Comparison of ENCODE assay signal across 8 mouse cellular contexts in the genomic region with DNA sequence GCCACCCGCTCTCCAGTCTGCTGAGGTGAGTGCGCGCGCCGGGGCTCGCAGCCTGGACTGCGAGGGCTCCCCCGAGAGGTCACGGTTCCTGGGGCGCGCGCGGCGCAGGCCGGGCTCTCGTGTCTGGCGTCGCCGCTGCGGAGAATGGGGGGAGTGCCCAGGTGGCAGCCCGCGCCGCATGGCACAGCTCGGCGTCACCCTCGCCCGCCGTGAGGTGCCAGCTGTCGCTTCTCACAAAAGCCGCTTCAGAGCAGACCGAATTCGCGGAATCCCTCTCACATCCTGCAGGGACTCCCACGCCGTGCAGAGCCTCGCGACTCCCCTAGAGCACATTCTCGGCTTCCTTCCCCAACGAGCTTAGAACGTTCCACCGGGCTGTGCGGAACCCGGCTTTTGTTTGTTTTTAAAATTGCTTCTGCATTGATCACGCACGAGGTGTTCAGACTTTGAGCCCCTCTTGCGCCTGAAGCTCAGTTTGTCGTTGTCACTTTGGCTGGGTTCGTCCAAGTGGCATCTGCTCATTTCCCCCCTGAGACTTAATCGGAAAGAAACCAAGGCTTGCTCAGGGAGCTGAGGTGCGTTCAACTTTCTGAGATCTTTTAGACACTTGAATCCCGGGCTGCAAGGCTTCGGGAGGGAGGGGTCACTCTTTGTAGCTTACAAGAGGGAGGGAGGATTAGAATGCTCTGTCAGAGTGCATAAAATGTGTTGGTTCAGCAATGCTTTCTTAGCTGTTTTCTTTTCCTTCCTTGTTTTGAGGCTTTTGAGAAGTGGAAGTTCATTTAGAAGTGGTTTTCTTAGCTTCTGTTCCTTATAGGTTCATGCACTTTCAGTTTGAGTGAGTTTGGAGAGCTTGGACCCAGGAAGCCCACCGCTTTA. TPM values are rescaled to one million over a fixed set of nuclear protein-coding genes. Genes with fewer than 3 reads are reported as not detected.
DNase-seq lines count a peak whose midpoint lies in the region; ATAC-seq and TF ChIP-seq lines count a peak whose summit lies in the region.

TSS of gene Taf11 (minus strand) at position 223 of the 879 bp plus-strand sequence.

- 0 out of 2 replicates have a peak, but pooled peaks have one; percentile 19 for TF ChIP-seq POLR2A in thymus, adult 2 months (IDR thresholded peaks at IDR 0.05; ENCODE audit: control insufficient read depth, extremely low read depth, insufficient read depth, low read length, poor library complexity)

- no peak; the same call in 1 of the 2 replicates for TF ChIP-seq CTCF in hindbrain, postnatal 0 days (IDR thresholded peaks at IDR 0.05; ENCODE audit: low read depth)
- no peak for TF ChIP-seq CTCF in thymus, adult 2 months (IDR thresholded peaks at IDR 0.05; ENCODE audit: borderline replicate concordance, control insufficient read depth, extremely low read depth, insufficient read depth, low read length, poor library complexity)

- H3K36me3 ChIP-seq in hindbrain, postnatal 0 days (ENCODE audit: insufficient read depth, low read length): peaks cover 4% of the 10 kb centered on the region; the same call in 1 of the 2 replicates
- peaks cover 27% of the 10 kb centered on the region for H3K36me3 ChIP-seq in limb, embryonic 10.5 days
- H3K36me3 ChIP-seq in midbrain, embryonic 14.5 days (ENCODE audit: control insufficient read depth, insufficient read depth, low read length): peaks cover 15% of the 10 kb centered on the region
- no peaks in the 10 kb centered on the region for H3K36me3 ChIP-seq in thymus, adult 2 months (ENCODE audit: control insufficient read depth, insufficient read depth, low read length)

- ATAC-seq in hindbrain, postnatal 0 days: peak; percentile 53
- ATAC-seq in midbrain, embryonic 14.5 days (ENCODE audit: low FRiP score, low TSS enrichment): peak; percentile 57

- H3K9ac ChIP-seq in hindbrain, postnatal 0 days (replicated peaks; ENCODE audit: low read length): peak within 1 kb of the TSS; percentile 73
- peak within 1 kb of the TSS; percentile 76 for H3K9ac ChIP-seq in midbrain, embryonic 14.5 days (replicated peaks; ENCODE audit: low read length)

- 6% methylated on average over 50 of the region's 53 CpGs for WGBS in hindbrain, postnatal 0 days
- WGBS in limb, embryonic 10.5 days: 2% methylated on average over 53 of the region's 53 CpGs
- WGBS in midbrain, embryonic 14.5 days: 2% methylated on average over 53 of the region's 53 CpGs
- under 1% methylated on average over 53 of the region's 53 CpGs for WGBS in thymus, adult 2 months

- peak; percentile 55 for DNase-seq in 3T3-L1 (ENCODE audit: low read depth, low spot score)
- peak; percentile 72 for DNase-seq in T-cell, adult 2 months (ENCODE audit: low spot score)
- DNase-seq in cerebellum, postnatal 4 days (ENCODE audit: low spot score in 2 of 2): peak; percentile 38 to 64
- DNase-seq in gastrocnemius, postnatal 10 days: no peak
- peak; percentile 74 for DNase-seq in hindbrain, postnatal 0 days (ENCODE audit: low spot score)
- DNase-seq in limb, embryonic 10.5 days (ENCODE audit: low spot score): no peak
- peak; percentile 70 for DNase-seq in midbrain, embryonic 14.5 days
- DNase-seq in thymus, adult 2 months: peak; percentile 76

- H3K4me3 ChIP-seq in hindbrain, postnatal 0 days (ENCODE audit: low read length): peak within 1 kb of the TSS; percentile 92
- peak within 1 kb of the TSS; percentile 93 for H3K4me3 ChIP-seq in limb, embryonic 10.5 days
- peak within 1 kb of the TSS; percentile 90 for H3K4me3 ChIP-seq in midbrain, embryonic 14.5 days (replicated peaks; ENCODE audit: low read depth, low read length)
- H3K4me3 ChIP-seq in thymus, adult 2 months (ENCODE audit: control insufficient read depth, insufficient read depth, low read length): peak within 1 kb of the TSS; percentile 56

- H3K4me1 ChIP-seq in hindbrain, postnatal 0 days (ENCODE audit: insufficient read depth, low read length): peaks cover 19% of the 10 kb centered on the region
- peaks cover 31% of the 10 kb centered on the region for H3K4me1 ChIP-seq in limb, embryonic 10.5 days
- peaks cover 20% of the 10 kb centered on the region for H3K4me1 ChIP-seq in midbrain, embryonic 14.5 days (ENCODE audit: control insufficient read depth, insufficient read depth, low read length)
- peaks cover 16% of the 10 kb centered on the region for H3K4me1 ChIP-seq in thymus, adult 2 months (replicated peaks; ENCODE audit: control insufficient read depth, insufficient read depth, low read length)

- peak within 1 kb of the TSS; percentile 91 for H3K27ac ChIP-seq in hindbrain, postnatal 0 days
- H3K27ac ChIP-seq in limb, embryonic 10.5 days: peak within 1 kb of the TSS; percentile 91
- peak within 1 kb of the TSS; percentile 90 for H3K27ac ChIP-seq in midbrain, embryonic 14.5 days (replicated peaks; ENCODE audit: low read depth, low read length)
- H3K27ac ChIP-seq in thymus, adult 2 months (ENCODE audit: control insufficient read depth, insufficient read depth, low read length): peak within 1 kb of the TSS; percentile 65

- H3K27me3 ChIP-seq in hindbrain, postnatal 0 days (ENCODE audit: insufficient read depth, low read length): no peaks in the 10 kb centered on the region
- H3K27me3 ChIP-seq in limb, embryonic 10.5 days (ENCODE audit: low read depth, poor library complexity, severe bottlenecking): no peaks in the 10 kb centered on the region
- no peaks in the 10 kb centered on the region for H3K27me3 ChIP-seq in midbrain, embryonic 14.5 days (ENCODE audit: control insufficient read depth, insufficient read depth, low read length)
- H3K27me3 ChIP-seq in thymus, adult 2 months (ENCODE audit: control insufficient read depth, insufficient read depth, low read length): no peaks in the 10 kb centered on the region

- H3K4me2 ChIP-seq in hindbrain, postnatal 0 days (ENCODE audit: low read depth, low read length): peak within 1 kb of the TSS; percentile 96
- peak within 1 kb of the TSS; percentile 95 for H3K4me2 ChIP-seq in midbrain, embryonic 14.5 days (ENCODE audit: low read length)

- H3K9me3 ChIP-seq in hindbrain, postnatal 0 days (ENCODE audit: low read length): no peaks in the 10 kb centered on the region
- no peaks in the 10 kb centered on the region for H3K9me3 ChIP-seq in limb, embryonic 10.5 days (replicated peaks)
- H3K9me3 ChIP-seq in midbrain, embryonic 14.5 days (ENCODE audit: control insufficient read depth, low read length): no peaks in the 10 kb centered on the region

RNA-seq across cellular contexts. Expression of gene Taf11, which starts in this region (rescaled TPM):
- 10 to 100 TPM; 19.9 to 23.3 TPM for total RNA-seq in gastrocnemius, postnatal 10 days (2021)
- 7.7 and 15.3 TPM in 2 replicates for total RNA-seq in hindbrain, postnatal 0 days (2014; rRNA removed)
- polyA plus RNA-seq in hindbrain, postnatal 0 days (2015; fragmentation: Nextera tagmentation; extraction: Ambion mirVana): 54.6 and 62.0 TPM in 2 replicates
- 92.8 and 93.9 TPM in 2 replicates for polyA plus RNA-seq in limb, embryonic 10.5 days (2016; fragmentation: Nextera tagmentation; extraction: Ambion mirVana)
- 59.9 and 64.9 TPM in 2 replicates for polyA plus RNA-seq in midbrain, embryonic 14.5 days (2014; fragmentation: Nextera tagmentation; extraction: Ambion mirVana)
- polyA plus RNA-seq in thymus, adult 2 months (2012; rRNA removed): 12.5 and 13.6 TPM in 2 replicates

Comparison
In these comparisons a context has a peak if more than half of its experiments do, and no peak if none do; other contexts are left out.
1. DNase-seq: peak in 3T3-L1 (single experiment), T-cell, adult 2 months (single experiment), cerebellum, postnatal 4 days (2 of 2), hindbrain, postnatal 0 days (single experiment), midbrain, embryonic 14.5 days (single experiment) and thymus, adult 2 months (single experiment); none in gastrocnemius, postnatal 10 days (single experiment) and limb, embryonic 10.5 days (single experiment).
2. Peak in every context shown above with its lines, with median percentiles within 50 percentile points of each other: H3K27ac ChIP-seq and H3K4me3 ChIP-seq.